Mouse (Mus musculus) midbrain, postnatal 0 days (tissue): ENCODE measurements around the gene Cdk6. TPM values are rescaled to one million over a fixed set of nuclear protein-coding genes. Genes with fewer than 3 reads are reported as not detected.

Source experiments
- ATAC-seq: fragments of 200-750 bp; cut with Nextera tagmentation; 2 replicates; pipeline ENCODE4 v1.8.0; 2017; ENCODE audit warnings: moderate number of reproducible peaks, mild to moderate bottlenecking, moderate TSS enrichment, moderate library complexity; ENCODE audit not compliant: low FRiP score
- DNase-seq: peaks from one replicate; pipeline ENCODE4 v3.0.0-alpha.2; 2015; ENCODE audit warnings: low spot score
- H3K27ac ChIP-seq: fragments of 300-500 bp; sonication (generic); 2 replicates; pipeline ENCODE4 v1.5.1; 2014; ENCODE audit warnings: low read depth, mild to moderate bottlenecking, low read length, mixed read lengths
- H3K27me3 ChIP-seq: fragments of 300-500 bp; sonication (generic); 2 replicates; pipeline ENCODE4 v1.6.1; 2014; ENCODE audit warnings: low read length, control low read depth, mixed read lengths; ENCODE audit not compliant: insufficient read depth
- H3K36me3 ChIP-seq: fragments of 300-500 bp; sonication (generic); 2 replicates; pipeline ENCODE4 v1.6.1; 2014; ENCODE audit warnings: low read length, control low read depth, mixed read lengths; ENCODE audit not compliant: insufficient read depth
- H3K4me1 ChIP-seq: fragments of 300-500 bp; sonication (generic); 2 replicates; pipeline ENCODE4 v1.6.1; 2014; ENCODE audit warnings: mild to moderate bottlenecking, control low read depth, antibody characterized with exemption, low read length, mixed read lengths; ENCODE audit not compliant: insufficient read depth
- H3K4me2 ChIP-seq: fragments of 300-500 bp; sonication (generic); 2 replicates; pipeline ENCODE4 v1.6.1; 2014; ENCODE audit warnings: low read depth, mild to moderate bottlenecking, low read length, mixed read lengths; ENCODE audit not compliant: poor library complexity, severe bottlenecking
- H3K4me3 ChIP-seq: fragments of 300-500 bp; sonication (generic); 2 replicates; pipeline ENCODE4 v1.5.1; 2014; ENCODE audit warnings: low read depth, mild to moderate bottlenecking, low read length, moderate library complexity
- H3K9ac ChIP-seq: fragments of 300-500 bp; sonication (generic); replicated peaks from 2 replicates; pipeline ENCODE4 v1.6.1; 2014; ENCODE audit warnings: mild to moderate bottlenecking, low read length, moderate library complexity, mixed read lengths; ENCODE audit not compliant: poor library complexity, severe bottlenecking
- H3K9me3 ChIP-seq: fragments of 300-500 bp; sonication (generic); 2 replicates; pipeline ENCODE4 v1.6.1; 2016; ENCODE audit warnings: low read length, control low read depth
- CTCF ChIP-seq: IDR thresholded peaks from 2 replicates; pipeline ENCODE4 v1.5.1; 2016; ENCODE audit warnings: antibody characterized with exemption, mild to moderate bottlenecking
- WGBS: fragments of 180-500 bp; shearing (Covaris S2); extraction: QIAGEN DNeasy Blood & Tissue Kit; methylation state at CpG from one replicate; pipeline ENCODE4 v1.1.7; 2014; 5-methylcytosine and 5-hydroxymethylcytosine counted together
- polyA plus RNA-seq: library from polyadenylated mRNA; unstranded; fragments of >200 nt; fragmentation: Nextera tagmentation; extraction: Ambion mirVana; gene quantifications from 2 replicates; pipeline ENCODE4 v1.2.1, GENCODE M21; 2015
- total RNA-seq: library from RNA; depleted of rRNA; stranded (reverse); fragments of >200 nt; gene quantifications from 2 replicates; pipeline ENCODE4 v1.2.3, GENCODE M21; 2014

Cdk6 gene
- total and polyA plus RNA-seq, 2 experiments from 2014 or later, result 4.0 to 7.1 TPM

DNA sequence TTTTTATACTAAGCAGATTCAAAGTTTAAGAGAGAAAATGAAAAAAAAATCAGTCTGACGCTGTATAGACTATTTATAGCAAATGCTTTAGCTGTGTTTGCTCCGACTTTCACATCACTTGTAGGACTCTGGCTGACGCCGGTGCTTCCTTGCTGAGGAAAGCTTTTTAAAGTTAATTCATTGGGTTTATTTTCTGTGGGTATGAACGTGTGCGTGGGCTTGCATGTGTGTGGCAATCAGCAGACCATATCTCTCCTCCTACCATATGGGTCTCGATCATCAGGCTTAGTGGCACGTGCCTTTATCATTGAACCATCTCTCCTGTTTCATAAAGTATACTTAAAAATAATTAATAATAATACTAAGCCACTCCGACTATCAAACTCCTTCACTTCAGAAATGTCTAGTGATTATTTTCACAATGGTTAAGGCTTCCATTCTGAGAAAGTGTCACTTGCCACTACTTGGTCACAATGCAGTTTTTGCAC is 162.6 kb downstream of the Cdk6 start:
- no peaks in the 10 kb centered on the region for H3K9me3 ChIP-seq
- no peak for TF ChIP-seq CTCF
- no peak overlapping the region for H3K27ac ChIP-seq
- H3K4me1 ChIP-seq, result no peaks in the 10 kb centered on the region
- H3K4me2 ChIP-seq, result no peak overlapping the region
- H3K9ac ChIP-seq, result no peak overlapping the region
- no peaks in the 10 kb centered on the region for H3K27me3 ChIP-seq
- no peaks in the 10 kb centered on the region for H3K36me3 ChIP-seq
- no peak for ATAC-seq
- WGBS, result 89% methylated on average over 9 of the region's 9 CpGs
- no peak overlapping the region for H3K4me3 ChIP-seq
- DNase-seq, result no peak

DNA sequence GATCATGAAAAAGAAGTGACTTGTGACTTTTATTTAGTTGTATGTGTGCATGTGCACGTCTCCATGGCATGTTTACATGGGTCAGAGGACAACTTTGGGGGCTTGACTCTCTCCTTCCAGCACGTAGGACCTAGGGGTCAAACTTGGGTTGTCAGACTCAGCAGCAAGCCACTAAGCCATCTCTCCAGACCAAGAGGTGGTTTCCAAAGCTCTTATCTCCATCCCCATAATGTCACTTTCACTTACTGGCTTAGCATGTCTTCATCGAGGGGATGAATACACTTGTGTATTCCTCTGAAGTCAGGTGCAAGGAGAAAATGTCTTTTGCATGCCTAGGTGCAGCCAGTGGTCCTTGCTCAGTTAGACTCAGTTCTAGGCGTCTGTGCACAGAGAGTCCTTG is 163.2 kb downstream of the Cdk6 start:
- Histone ChIP-seq H3K27me3 (no peaks in the 10 kb centered on the region), H3K4me1 (no peaks in the 10 kb centered on the region), H3K36me3 (no peaks in the 10 kb centered on the region), H3K27ac (no peak overlapping the region), H3K4me2 (no peak overlapping the region), H3K9me3 (no peaks in the 10 kb centered on the region), H3K9ac (no peak overlapping the region), H3K4me3 (no peak overlapping the region)
- ATAC-seq (no peak), DNase-seq (no peak)
- WGBS, result 67% methylated on average over 4 of the region's 4 CpGs
- TF ChIP-seq CTCF, result no peak

DNA sequence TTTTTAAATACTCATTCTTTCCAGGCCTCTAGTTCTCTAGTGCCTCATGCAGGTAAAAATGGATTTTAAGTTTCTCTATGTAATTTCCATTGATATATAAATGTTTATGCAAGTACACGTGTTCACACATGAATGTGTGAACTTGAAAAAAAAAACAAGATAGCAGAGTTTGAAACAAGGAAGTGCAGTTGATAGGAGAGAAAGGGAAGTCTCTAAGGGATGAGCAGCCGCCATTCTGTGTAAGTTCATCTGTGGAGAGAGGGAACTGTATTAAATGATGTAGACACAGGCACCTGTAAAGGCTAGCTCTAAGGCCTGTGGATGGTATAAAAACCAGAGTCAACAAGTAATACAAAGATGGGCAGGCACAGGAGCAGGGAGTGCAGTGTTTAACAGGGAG is 164.3 kb downstream of the Cdk6 start:
- 75% methylated on average over 2 of the region's 2 CpGs for WGBS
- no peak for TF ChIP-seq CTCF
- Histone ChIP-seq H3K4me1 (no peaks in the 10 kb centered on the region), H3K27me3 (no peaks in the 10 kb centered on the region), H3K9me3 (no peaks in the 10 kb centered on the region), H3K4me2 (no peak overlapping the region), H3K36me3 (no peaks in the 10 kb centered on the region), H3K9ac (no peak overlapping the region), H3K4me3 (no peak overlapping the region), H3K27ac (no peak overlapping the region)
- ATAC-seq (no peak), DNase-seq (no peak)

DNA sequence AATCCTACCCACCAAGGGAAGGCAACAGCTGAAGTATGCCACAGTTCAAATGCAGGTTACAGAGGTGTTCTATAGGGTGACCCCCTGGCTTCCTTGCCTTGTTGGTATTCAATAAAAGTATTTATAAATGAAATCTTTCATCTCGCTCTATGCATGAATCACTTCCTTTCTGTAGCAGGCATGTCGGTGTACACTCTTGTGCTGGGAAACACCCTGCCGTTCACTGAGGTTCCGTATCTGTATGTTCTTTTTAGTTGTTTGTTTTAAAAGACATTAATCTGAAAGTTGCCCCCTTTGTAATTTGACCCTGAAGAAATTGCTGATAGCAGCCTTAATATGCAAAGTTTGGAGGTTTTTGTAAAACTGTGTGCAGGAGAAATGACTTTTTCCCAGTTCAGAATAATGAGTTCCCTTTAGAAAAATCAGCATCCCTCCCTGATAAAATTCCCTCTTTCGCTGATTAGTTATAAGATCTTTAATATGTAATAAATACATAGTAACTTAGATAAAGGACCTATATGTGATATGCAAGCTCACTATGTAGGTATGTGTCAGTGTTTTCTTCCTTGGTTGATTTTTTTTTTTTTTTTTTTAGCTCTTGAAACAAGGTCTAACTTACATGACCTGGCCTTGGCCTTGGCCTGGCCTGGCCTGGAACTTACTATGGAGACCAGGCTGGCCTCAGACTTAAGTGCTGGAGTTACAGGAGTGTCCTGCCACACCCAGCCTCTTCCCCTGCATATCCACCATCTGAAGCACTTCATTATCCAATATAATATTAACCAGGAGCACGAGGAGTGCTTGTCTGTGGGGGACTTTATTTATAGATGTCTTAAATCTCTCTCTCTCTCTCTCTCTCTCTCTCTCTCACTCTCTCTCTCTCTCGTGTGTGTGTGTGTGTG is 167.4 kb downstream of the Cdk6 start:
- no peaks in the 10 kb centered on the region for H3K36me3 ChIP-seq
- no peak overlapping the region for H3K9ac ChIP-seq
- H3K4me1 ChIP-seq, result no peaks in the 10 kb centered on the region
- no peak for TF ChIP-seq CTCF
- H3K9me3 ChIP-seq, result no peaks in the 10 kb centered on the region
- no peak overlapping the region for H3K27ac ChIP-seq
- H3K4me2 ChIP-seq, result no peak overlapping the region
- ATAC-seq (no peak), DNase-seq (no peak)
- WGBS, result 87% methylated on average over 7 of the region's 7 CpGs
- no peaks in the 10 kb centered on the region for H3K27me3 ChIP-seq
- H3K4me3 ChIP-seq, result no peak overlapping the region

DNA sequence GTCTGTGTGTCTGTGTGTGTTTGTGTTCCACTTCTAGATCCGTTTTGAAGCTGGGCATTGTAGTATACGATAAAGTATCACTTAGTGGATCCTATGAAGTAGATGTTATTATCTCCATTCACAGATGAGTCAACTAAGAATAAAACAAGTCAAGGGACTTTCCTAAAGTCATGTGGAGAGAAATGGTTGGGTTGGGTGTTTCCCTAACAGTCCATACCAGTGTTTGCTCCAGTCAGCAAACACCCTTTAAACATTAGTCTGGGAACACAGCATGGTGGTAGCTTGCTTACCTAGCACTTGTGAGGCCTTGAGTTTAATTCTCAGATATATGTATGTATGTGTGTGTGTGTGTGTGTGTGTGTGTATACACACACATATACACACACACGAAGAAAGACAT is 168.2 kb downstream of the Cdk6 start:
- ATAC-seq, result no peak
- Histone ChIP-seq H3K4me1 (no peaks in the 10 kb centered on the region), H3K36me3 (no peaks in the 10 kb centered on the region), H3K27me3 (no peaks in the 10 kb centered on the region), H3K4me2 (no peak overlapping the region), H3K4me3 (no peak overlapping the region), H3K9me3 (no peaks in the 10 kb centered on the region), H3K27ac (no peak overlapping the region), H3K9ac (no peak overlapping the region)
- TF ChIP-seq CTCF, result no peak
- 86% methylated on average over 3 of the region's 3 CpGs for WGBS
- no peak for DNase-seq

DNA sequence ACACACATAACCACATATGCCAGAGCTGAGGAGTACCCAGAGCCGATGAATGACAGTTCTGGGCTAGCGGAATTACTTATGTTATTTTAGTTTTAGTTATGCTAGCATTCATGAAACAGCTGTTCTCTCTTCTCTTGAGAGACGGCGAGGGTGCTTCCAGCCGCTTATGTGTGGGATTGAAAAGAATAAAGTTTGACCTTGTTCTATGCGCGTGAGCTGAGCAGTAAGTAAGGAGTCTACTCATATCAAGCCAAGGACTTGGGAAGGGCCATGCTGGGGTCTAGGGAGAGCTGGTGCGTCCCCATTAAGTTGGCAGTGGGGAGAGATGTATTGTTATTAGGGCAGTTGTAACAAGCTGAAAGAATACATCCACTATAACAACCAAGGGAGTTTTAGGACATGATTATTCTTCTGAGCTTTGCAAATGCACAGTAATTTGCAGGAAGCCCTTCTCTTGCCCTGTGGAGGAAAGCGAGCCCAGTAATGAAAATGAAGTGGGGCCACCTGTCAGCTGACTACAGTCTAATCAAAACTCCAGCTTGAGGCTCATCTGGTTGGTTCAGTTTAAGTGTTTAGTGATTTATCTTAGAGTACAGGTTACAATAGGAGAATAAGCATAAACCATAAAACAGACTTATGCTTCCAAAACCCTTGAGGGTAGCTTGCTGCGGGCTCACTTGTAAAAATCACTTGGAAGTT is 170.0 kb downstream of the Cdk6 start:
- Histone ChIP-seq H3K4me1 (no peaks in the 10 kb centered on the region), H3K27me3 (no peaks in the 10 kb centered on the region), H3K4me2 (no peak overlapping the region), H3K4me3 (no peak overlapping the region), H3K9ac (no peak overlapping the region), H3K9me3 (no peaks in the 10 kb centered on the region), H3K36me3 (no peaks in the 10 kb centered on the region), H3K27ac (no peak overlapping the region)
- no peak for TF ChIP-seq CTCF
- DNase-seq, result no peak
- ATAC-seq, result no peak
- whole genome bisulfite sequencing, result 79% methylated on average over 10 of the region's 10 CpGs
